Mouse (Mus musculus) stomach, embryonic 14.5 days (tissue): ENCODE measurements around the gene Epas1. TPM values are rescaled to one million over a fixed set of nuclear protein-coding genes. Genes with fewer than 3 reads are reported as not detected.

Experiments
- ATAC-seq: fragments of 200-750 bp; cut with Nextera tagmentation; 2 replicates; pipeline ENCODE4 v1.8.0; 2017; ENCODE audit warnings: low read depth, moderate TSS enrichment; ENCODE audit not compliant: insufficient number of reproducible peaks, insufficient read depth, low FRiP score
- H3K27ac ChIP-seq: fragments of 300-500 bp; sonication (generic); 2 replicates; pipeline ENCODE4 v1.5.1; 2014; ENCODE audit warnings: mild to moderate bottlenecking, low read length, moderate library complexity, mixed read lengths
- H3K27me3 ChIP-seq: fragments of 300-500 bp; sonication (generic); 2 replicates; pipeline ENCODE4 v1.6.1; 2014; ENCODE audit warnings: low read length, control low read depth, mixed read lengths; ENCODE audit not compliant: control insufficient read depth, insufficient read depth
- H3K36me3 ChIP-seq: fragments of 300-500 bp; sonication (generic); 2 replicates; pipeline ENCODE4 v1.6.1; 2014; ENCODE audit warnings: mild to moderate bottlenecking, control low read depth, low read length, moderate library complexity, mixed read lengths; ENCODE audit not compliant: control insufficient read depth, insufficient read depth
- H3K4me1 ChIP-seq: fragments of 300-500 bp; sonication (generic); 2 replicates; pipeline ENCODE4 v1.6.1; 2014; ENCODE audit warnings: low read length, control low read depth, mixed read lengths; ENCODE audit not compliant: control insufficient read depth, insufficient read depth
- H3K4me2 ChIP-seq: fragments of 300-500 bp; sonication (generic); replicated peaks from 2 replicates; pipeline ENCODE4 v1.6.1; 2014; ENCODE audit warnings: low read depth, low read length, control low read depth
- H3K4me3 ChIP-seq: fragments of 300-500 bp; sonication (generic); 2 replicates; pipeline ENCODE4 v1.5.1; 2014; ENCODE audit warnings: low read depth, low read length, control low read depth
- H3K9ac ChIP-seq: fragments of 300-500 bp; sonication (generic); replicated peaks from 2 replicates; pipeline ENCODE4 v1.6.1; 2014; ENCODE audit warnings: low read depth, mild to moderate bottlenecking, control low read depth, low read length, moderate library complexity, mixed read lengths
- H3K9me3 ChIP-seq: fragments of 300-500 bp; sonication (generic); 2 replicates; pipeline ENCODE4 v1.6.1; 2016; ENCODE audit warnings: low read depth, low read length, control low read depth; ENCODE audit not compliant: control insufficient read depth
- WGBS: fragments of 180-500 bp; shearing (Covaris S2); extraction: QIAGEN DNeasy Blood & Tissue Kit; methylation state at CpG from one replicate; pipeline ENCODE4 v1.1.7; 2014; 5-methylcytosine and 5-hydroxymethylcytosine counted together
- polyA plus RNA-seq: library from polyadenylated mRNA; unstranded; fragments of >200 nt; fragmentation: Nextera tagmentation; extraction: Ambion mirVana; gene quantifications from 2 replicates; pipeline ENCODE4 v1.2.1, GENCODE M21; 2014

The Epas1 gene
- polyA plus RNA-seq, 1 experiment from 2014 or later = 8.4 TPM

- WGBS = 65% methylated on average over 12 of the region's 12 CpGs
- no peak for ATAC-seq
- Histone ChIP-seq H3K9ac (no peak overlapping the region), H3K4me1 (peaks cover 22% of the 10 kb centered on the region), H3K36me3 (no peaks in the 10 kb centered on the region), H3K27ac (peak overlapping the region; percentile 46; the same call in 1 of the 2 replicates), H3K27me3 (no peaks in the 10 kb centered on the region), H3K9me3 (no peaks in the 10 kb centered on the region), H3K4me2 (no peak overlapping the region), H3K4me3 (no peak overlapping the region)
Observed at GRCm38 (mm10) chr17:86800535-86800934, 47.0 kb downstream of the Epas1 start.

GRCm38 (mm10) chr17:86801213-86801815 lies 47.8 kb downstream of the Epas1 start:
- Histone ChIP-seq H3K27ac (peak overlapping the region; percentile 46), H3K9ac (no peak overlapping the region), H3K27me3 (no peaks in the 10 kb centered on the region), H3K4me3 (no peak overlapping the region), H3K4me2 (no peak overlapping the region), H3K36me3 (no peaks in the 10 kb centered on the region), H3K4me1 (peaks cover 22% of the 10 kb centered on the region), H3K9me3 (no peaks in the 10 kb centered on the region)
- ATAC-seq = no peak
- WGBS = 56% methylated on average over 11 of the region's 11 CpGs

GRCm38 (mm10) chr17:86801876-86802275 lies 48.4 kb downstream of the Epas1 start:
- H3K4me1 ChIP-seq = peaks cover 22% of the 10 kb centered on the region
- ATAC-seq = no peak
- peak overlapping the region; percentile 46; the same call in 1 of the 2 replicates for H3K27ac ChIP-seq
- H3K36me3 ChIP-seq = no peaks in the 10 kb centered on the region
- H3K27me3 ChIP-seq = no peaks in the 10 kb centered on the region
- WGBS = 62% methylated on average over 9 of the region's 9 CpGs
- H3K4me2 ChIP-seq = no peak overlapping the region
- no peaks in the 10 kb centered on the region for H3K9me3 ChIP-seq
- H3K4me3 ChIP-seq = no peak overlapping the region
- no peak overlapping the region for H3K9ac ChIP-seq

- Histone ChIP-seq H3K36me3 (no peaks in the 10 kb centered on the region), H3K4me1 (peaks cover 22% of the 10 kb centered on the region), H3K4me3 (no peak overlapping the region), H3K27me3 (no peaks in the 10 kb centered on the region), H3K9me3 (no peaks in the 10 kb centered on the region), H3K9ac (no peak overlapping the region), H3K27ac (peak overlapping the region; percentile 3; the same call in 1 of the 2 replicates), H3K4me2 (no peak overlapping the region)
- 59% methylated on average over 9 of the region's 9 CpGs for WGBS
- ATAC-seq = 0 out of 2 replicates have a peak, but pooled peaks have one; percentile 18
Observed at GRCm38 (mm10) chr17:86802351-86802985, 49.0 kb downstream of the Epas1 start.

- no peak for ATAC-seq
- H3K27ac ChIP-seq = no peak overlapping the region
- 80% methylated on average over 10 of the region's 10 CpGs for WGBS
- H3K9me3 ChIP-seq = no peaks in the 10 kb centered on the region
- no peaks in the 10 kb centered on the region for H3K36me3 ChIP-seq
- H3K27me3 ChIP-seq = no peaks in the 10 kb centered on the region
- peaks cover 22% of the 10 kb centered on the region for H3K4me1 ChIP-seq
- H3K4me2 ChIP-seq = no peak overlapping the region
- no peak overlapping the region for H3K9ac ChIP-seq
- H3K4me3 ChIP-seq = no peak overlapping the region
Observed at GRCm38 (mm10) chr17:86803147-86803546, 49.6 kb downstream of the Epas1 start.

GRCm38 (mm10) chr17:86803653-86804052 lies 50.2 kb downstream of the Epas1 start:
- Histone ChIP-seq H3K4me3 (no peak overlapping the region), H3K27me3 (no peaks in the 10 kb centered on the region), H3K4me2 (no peak overlapping the region), H3K4me1 (peaks cover 20% of the 10 kb centered on the region), H3K27ac (no peak overlapping the region), H3K36me3 (no peaks in the 10 kb centered on the region), H3K9ac (no peak overlapping the region), H3K9me3 (no peaks in the 10 kb centered on the region)
- no peak for ATAC-seq
- WGBS = 77% methylated on average over 5 of the region's 5 CpGs

GRCm38 (mm10) chr17:86812029-86812428 lies 58.5 kb downstream of the Epas1 start:
- H3K4me1 ChIP-seq = peaks cover 7% of the 10 kb centered on the region
- ATAC-seq = no peak
- no peak overlapping the region for H3K9ac ChIP-seq
- no peak overlapping the region for H3K27ac ChIP-seq
- H3K36me3 ChIP-seq = no peaks in the 10 kb centered on the region
- WGBS = 3% methylated on average over 4 of the region's 4 CpGs
- no peaks in the 10 kb centered on the region for H3K27me3 ChIP-seq
- no peak overlapping the region for H3K4me2 ChIP-seq
- H3K4me3 ChIP-seq = no peak overlapping the region
- H3K9me3 ChIP-seq = no peaks in the 10 kb centered on the region

GRCm38 (mm10) chr17:86814320-86814719 lies 60.8 kb downstream of the Epas1 start:
- H3K27me3 ChIP-seq = no peaks in the 10 kb centered on the region
- H3K27ac ChIP-seq = no peak overlapping the region
- no peak overlapping the region for H3K4me3 ChIP-seq
- no peaks in the 10 kb centered on the region for H3K36me3 ChIP-seq
- H3K4me1 ChIP-seq = peaks cover 7% of the 10 kb centered on the region
- H3K4me2 ChIP-seq = no peak overlapping the region
- H3K9me3 ChIP-seq = no peaks in the 10 kb centered on the region
- ATAC-seq = no peak
- no peak overlapping the region for H3K9ac ChIP-seq
- WGBS = 8% methylated on average over 1 of the region's 1 CpGs
